Mouse (Mus musculus) embryonic facial prominence, embryonic 12.5 days (tissue): ENCODE data around the gene Lipm. TPM values are rescaled to one million over a fixed set of nuclear protein-coding genes. Genes with fewer than 3 reads are reported as not detected.

Experiments
- ATAC-seq: fragments of 200-750 bp; cut with Nextera tagmentation; 2 replicates; pipeline ENCODE4 v1.8.0; 2017; ENCODE audit not compliant: insufficient number of reproducible peaks, insufficient read depth, low FRiP score, low TSS enrichment
- H3K27ac ChIP-seq: fragments of 300-500 bp; sonication (generic); 2 replicates; pipeline ENCODE4 v1.5.1; 2016; ENCODE audit warnings: mild to moderate bottlenecking
- H3K27me3 ChIP-seq: fragments of 300-500 bp; sonication (generic); 2 replicates; pipeline ENCODE4 v1.6.1; 2016; ENCODE audit warnings: mild to moderate bottlenecking, moderate library complexity
- H3K36me3 ChIP-seq: fragments of 300-500 bp; sonication (generic); 2 replicates; pipeline ENCODE4 v1.6.1; 2016; ENCODE audit warnings: mild to moderate bottlenecking
- H3K4me1 ChIP-seq: fragments of 300-500 bp; sonication (generic); 2 replicates; pipeline ENCODE4 v1.6.1; 2016
- H3K4me2 ChIP-seq: fragments of 300-500 bp; sonication (generic); replicated peaks from 2 replicates; pipeline ENCODE4 v1.6.1; 2016; ENCODE audit warnings: mild to moderate bottlenecking, moderate library complexity
- H3K4me3 ChIP-seq: fragments of 300-500 bp; sonication (generic); 2 replicates; pipeline ENCODE4 v1.5.1; 2016; ENCODE audit warnings: mild to moderate bottlenecking
- H3K9ac ChIP-seq: fragments of 300-500 bp; sonication (generic); 2 replicates; pipeline ENCODE4 v1.6.1; 2016; ENCODE audit warnings: mild to moderate bottlenecking, moderate library complexity
- H3K9me3 ChIP-seq: fragments of 300-500 bp; sonication (generic); 2 replicates; pipeline ENCODE4 v1.6.1; 2016; ENCODE audit warnings: mild to moderate bottlenecking, moderate library complexity
- WGBS: fragments of 180-500 bp; shearing (Covaris S2); methylation state at CpG from one replicate; pipeline ENCODE4 v1.1.7; 2016; 5-methylcytosine and 5-hydroxymethylcytosine counted together
- polyA plus RNA-seq: library from polyadenylated mRNA; unstranded; fragments of >200 nt; fragmentation: Nextera tagmentation; extraction: Ambion mirVana; gene quantifications from 2 replicates; pipeline ENCODE4 v1.2.1, GENCODE M21; 2016

Gene Lipm
- polyA plus RNA-seq: 0.23 and 0.29 TPM in 2 replicates

DNA sequence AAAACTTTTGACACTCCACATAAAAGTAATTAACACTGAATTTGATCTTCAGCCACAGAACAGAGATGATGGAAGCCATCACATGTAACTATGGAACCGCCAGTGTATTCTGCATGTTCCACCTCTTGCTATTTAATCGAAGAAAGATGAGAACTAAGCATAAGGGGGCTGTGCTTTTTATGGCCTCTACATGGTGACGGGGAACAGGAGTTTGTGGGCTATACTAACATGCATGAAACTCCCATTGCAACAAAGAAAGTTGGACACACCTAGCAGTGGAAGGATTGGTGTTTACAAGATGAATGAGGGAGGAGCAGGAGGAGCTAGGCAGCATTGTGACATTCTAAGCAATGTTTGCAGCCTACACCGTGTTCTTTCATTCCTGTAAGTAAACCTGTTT lies at the start of gene Lipm:
Gene Lipm (plus strand): TSS at position 301 of the 400 bp plus-strand sequence.
- H3K36me3 ChIP-seq: no peaks in the 10 kb centered on the region
- H3K9me3 ChIP-seq: no peaks in the 10 kb centered on the region
- H3K27me3 ChIP-seq: no peaks in the 10 kb centered on the region
- no peak for ATAC-seq
- no peak within 1 kb of the TSS for H3K9ac ChIP-seq
- H3K27ac ChIP-seq: no peak within 1 kb of the TSS
- no peak within 1 kb of the TSS for H3K4me2 ChIP-seq
- no peak within 1 kb of the TSS for H3K4me3 ChIP-seq
- WGBS: 82% methylated on average over 4 of the region's 4 CpGs
- H3K4me1 ChIP-seq: no peaks in the 10 kb centered on the region

DNA sequence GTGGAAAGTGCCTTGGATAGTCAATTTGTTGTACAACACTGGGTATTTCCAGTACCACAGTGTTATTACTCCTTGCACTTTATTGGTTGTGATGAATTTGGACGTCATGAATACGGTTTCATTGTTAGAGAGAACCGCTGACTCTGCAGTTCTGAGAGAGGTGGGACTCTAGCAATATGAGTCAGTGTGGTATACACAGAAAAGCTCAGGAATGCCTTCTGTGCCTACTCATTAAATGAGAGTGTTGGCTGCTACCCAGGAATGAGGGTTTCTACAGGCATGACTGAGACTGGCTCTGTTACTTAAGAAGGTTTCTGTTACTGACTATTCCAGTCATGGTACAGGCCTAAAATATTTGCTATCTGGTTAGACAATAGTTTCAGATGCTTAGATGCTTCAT lies 49.2 kb upstream of the Lipm start:
- Histone ChIP-seq H3K4me3 (no peak overlapping the region), H3K27ac (no peak overlapping the region), H3K9me3 (no peaks in the 10 kb centered on the region), H3K4me1 (no peaks in the 10 kb centered on the region), H3K36me3 (no peaks in the 10 kb centered on the region), H3K27me3 (no peaks in the 10 kb centered on the region), H3K4me2 (no peak overlapping the region), H3K9ac (no peak overlapping the region)
- 84% methylated on average over 3 of the region's 3 CpGs for WGBS
- no peak for ATAC-seq

DNA sequence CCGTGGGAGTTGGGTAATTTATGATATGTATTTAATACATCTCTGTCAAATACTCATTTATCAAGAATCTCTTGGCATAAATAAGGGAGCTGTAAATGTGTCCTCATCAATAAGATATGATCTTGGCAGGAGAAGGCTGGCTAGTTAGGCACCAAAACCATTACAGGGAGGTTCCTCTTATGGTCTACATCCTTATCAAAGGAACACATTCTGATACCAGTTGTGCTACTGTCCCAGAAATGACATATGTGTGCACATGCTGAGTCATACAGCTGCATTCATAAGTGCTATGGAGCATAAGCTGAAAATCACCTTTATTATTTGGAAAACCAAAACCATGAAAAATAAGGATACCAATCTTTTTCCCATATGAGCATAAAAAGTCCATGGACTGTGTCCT lies 37.2 kb upstream of the Lipm start:
- Histone ChIP-seq H3K9ac (no peak overlapping the region), H3K36me3 (no peaks in the 10 kb centered on the region), H3K9me3 (no peaks in the 10 kb centered on the region), H3K4me3 (no peak overlapping the region), H3K27ac (no peak overlapping the region), H3K27me3 (no peaks in the 10 kb centered on the region), H3K4me2 (no peak overlapping the region), H3K4me1 (no peaks in the 10 kb centered on the region)
- 62% methylated on average over 1 of the region's 1 CpGs for WGBS
- no peak for ATAC-seq

DNA sequence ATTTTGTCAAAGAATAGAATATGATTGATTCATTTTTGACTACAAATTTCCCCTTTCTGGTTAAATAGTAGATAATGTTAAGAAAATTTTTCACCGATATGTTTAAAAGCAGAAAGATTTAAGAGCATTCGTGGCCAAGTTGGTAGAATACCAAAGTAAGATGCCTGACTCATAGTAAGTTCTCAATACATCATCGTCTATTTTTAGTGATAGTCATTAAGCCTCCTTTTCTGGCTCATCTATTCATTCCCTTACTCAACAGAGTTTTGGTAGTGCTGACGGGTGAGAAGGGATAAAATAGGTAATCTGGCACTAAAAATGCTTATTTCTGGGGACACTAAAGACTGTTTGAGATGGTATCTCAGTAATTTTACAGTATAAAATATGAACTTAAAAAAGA lies 36.7 kb upstream of the Lipm start:
- Histone ChIP-seq H3K27me3 (no peaks in the 10 kb centered on the region), H3K4me3 (no peak overlapping the region), H3K9ac (no peak overlapping the region), H3K4me1 (no peaks in the 10 kb centered on the region), H3K9me3 (no peaks in the 10 kb centered on the region), H3K4me2 (no peak overlapping the region), H3K36me3 (no peaks in the 10 kb centered on the region), H3K27ac (no peak overlapping the region)
- ATAC-seq: no peak
- 87% methylated on average over 4 of the region's 4 CpGs for WGBS

GRCm38 (mm10) chr19:34066779-34067472 lies 33.8 kb upstream of the Lipm start, which contains the start of gene Lipn:
TSS of gene Lipn (plus strand) at chr19:34067358.
- Histone ChIP-seq H3K27me3 (no peaks in the 10 kb centered on the region), H3K9me3 (no peaks in the 10 kb centered on the region), H3K4me2 (no peak within 1 kb of the TSS), H3K9ac (no peak within 1 kb of the TSS), H3K27ac (no peak within 1 kb of the TSS), H3K36me3 (no peaks in the 10 kb centered on the region), H3K4me3 (no peak within 1 kb of the TSS), H3K4me1 (no peaks in the 10 kb centered on the region)
- 86% methylated on average over 9 of the region's 9 CpGs for WGBS
- ATAC-seq: no peak

DNA sequence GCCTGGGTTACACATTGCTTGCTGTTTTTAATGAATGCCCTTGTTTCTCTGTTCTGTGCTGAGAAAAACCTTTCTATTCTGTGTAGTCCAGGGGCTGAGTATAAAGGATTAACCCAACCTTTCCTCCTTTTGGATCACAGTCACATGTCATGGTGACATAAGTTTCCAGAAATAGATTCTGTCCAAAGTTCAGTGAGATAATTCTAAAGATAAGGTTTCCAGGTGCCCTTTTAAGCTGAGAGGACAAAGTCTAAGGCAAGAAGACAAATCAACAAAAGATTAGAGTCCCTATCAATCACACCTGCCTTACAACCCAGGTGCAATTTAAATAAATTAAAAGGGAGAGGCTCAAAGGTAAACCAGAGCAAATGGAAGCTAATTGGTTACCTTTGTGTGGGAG lies 26.5 kb upstream of the Lipm start:
- no peak for ATAC-seq
- H3K27me3 ChIP-seq: no peaks in the 10 kb centered on the region

DNA sequence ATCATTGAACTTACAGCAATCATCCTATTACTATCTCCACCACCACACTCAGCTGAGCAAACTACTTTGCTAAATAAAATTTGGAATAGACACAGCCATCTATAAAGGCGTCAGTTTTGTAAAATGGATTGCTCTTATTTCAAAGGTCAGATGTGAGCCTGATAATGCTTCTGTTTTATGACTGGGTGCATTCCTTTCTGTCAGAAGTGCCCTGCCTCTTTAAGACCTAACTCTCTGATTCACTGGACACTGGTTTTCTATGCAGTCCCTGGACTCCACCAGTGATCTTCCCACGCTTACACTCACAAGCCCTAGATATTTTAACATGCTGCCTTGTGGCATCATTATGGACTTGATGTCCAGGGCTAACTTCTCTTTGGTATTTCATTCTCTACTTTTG lies 22.6 kb upstream of the Lipm start:
- 83% methylated on average over 2 of the region's 2 CpGs for WGBS
- no peak for ATAC-seq
- H3K9ac ChIP-seq: no peak overlapping the region
- no peak overlapping the region for H3K27ac ChIP-seq
- no peaks in the 10 kb centered on the region for H3K4me1 ChIP-seq
- no peak overlapping the region for H3K4me3 ChIP-seq
- no peaks in the 10 kb centered on the region for H3K27me3 ChIP-seq
- H3K9me3 ChIP-seq: no peaks in the 10 kb centered on the region
- H3K36me3 ChIP-seq: no peaks in the 10 kb centered on the region
- H3K4me2 ChIP-seq: no peak overlapping the region

More for the DNA sequence above, 26.5 kb upstream of the Lipm start:
- Histone ChIP-seq H3K4me1 (no peaks in the 10 kb centered on the region), H3K4me3 (no peak overlapping the region), H3K4me2 (no peak overlapping the region), H3K27ac (no peak overlapping the region), H3K36me3 (no peaks in the 10 kb centered on the region), H3K9me3 (no peaks in the 10 kb centered on the region), H3K9ac (no peak overlapping the region)

DNA sequence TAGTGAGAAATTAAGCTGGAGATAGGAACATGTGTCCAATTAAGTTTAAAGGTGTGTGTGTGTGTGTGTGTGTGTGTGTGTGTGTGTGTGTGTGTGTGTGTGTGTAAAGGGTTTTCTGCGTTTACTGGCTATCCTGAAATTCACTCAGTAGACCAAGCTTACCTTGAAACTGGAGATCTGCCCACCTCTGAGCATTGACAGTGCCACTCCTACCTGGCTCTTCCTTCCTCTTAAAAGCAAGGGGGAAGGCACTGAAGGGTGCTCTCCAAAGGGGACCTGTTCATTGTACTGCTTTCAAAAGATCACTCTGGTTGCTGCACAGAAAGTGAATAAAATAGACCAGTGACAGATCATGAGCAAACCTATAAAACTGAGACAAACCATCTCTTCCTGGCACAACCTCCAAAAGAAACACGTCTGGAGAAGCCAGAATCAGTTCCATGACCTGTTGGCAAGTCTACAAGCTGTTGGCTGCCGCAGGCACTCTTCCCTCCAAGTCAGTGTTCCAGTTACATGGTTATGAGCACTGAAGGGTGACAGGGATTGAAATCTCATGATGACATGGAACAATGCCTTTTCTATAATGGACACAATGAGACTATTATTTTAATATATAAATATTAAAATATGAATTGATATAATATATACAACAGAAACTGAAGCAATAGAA lies 11.6 kb upstream of the Lipm start:
- no peak for ATAC-seq
- no peak overlapping the region for H3K9ac ChIP-seq
- H3K9me3 ChIP-seq: no peaks in the 10 kb centered on the region
- no peaks in the 10 kb centered on the region for H3K36me3 ChIP-seq
- no peak overlapping the region for H3K27ac ChIP-seq
- H3K4me3 ChIP-seq: no peak overlapping the region
- 81% methylated on average over 3 of the region's 3 CpGs for WGBS
- H3K4me2 ChIP-seq: no peak overlapping the region
- no peaks in the 10 kb centered on the region for H3K27me3 ChIP-seq
- no peaks in the 10 kb centered on the region for H3K4me1 ChIP-seq

GRCm38 (mm10) chr19:34095381-34095780 lies 5.4 kb upstream of the Lipm start:
- Histone ChIP-seq H3K4me2 (no peak overlapping the region), H3K4me1 (no peaks in the 10 kb centered on the region), H3K9ac (no peak overlapping the region), H3K36me3 (no peaks in the 10 kb centered on the region), H3K27me3 (no peaks in the 10 kb centered on the region), H3K27ac (no peak overlapping the region), H3K4me3 (no peak overlapping the region), H3K9me3 (no peaks in the 10 kb centered on the region)
- 77% methylated on average over 5 of the region's 5 CpGs for WGBS
- ATAC-seq: no peak

GRCm38 (mm10) chr19:34096228-34096627 lies 4.5 kb upstream of the Lipm start:
- Histone ChIP-seq H3K27me3 (no peaks in the 10 kb centered on the region), H3K9me3 (no peaks in the 10 kb centered on the region), H3K4me3 (no peak overlapping the region), H3K4me1 (no peaks in the 10 kb centered on the region), H3K4me2 (no peak overlapping the region), H3K36me3 (no peaks in the 10 kb centered on the region), H3K27ac (no peak overlapping the region), H3K9ac (no peak overlapping the region)
- WGBS: 65% methylated on average over 1 of the region's 1 CpGs
- no peak for ATAC-seq

DNA sequence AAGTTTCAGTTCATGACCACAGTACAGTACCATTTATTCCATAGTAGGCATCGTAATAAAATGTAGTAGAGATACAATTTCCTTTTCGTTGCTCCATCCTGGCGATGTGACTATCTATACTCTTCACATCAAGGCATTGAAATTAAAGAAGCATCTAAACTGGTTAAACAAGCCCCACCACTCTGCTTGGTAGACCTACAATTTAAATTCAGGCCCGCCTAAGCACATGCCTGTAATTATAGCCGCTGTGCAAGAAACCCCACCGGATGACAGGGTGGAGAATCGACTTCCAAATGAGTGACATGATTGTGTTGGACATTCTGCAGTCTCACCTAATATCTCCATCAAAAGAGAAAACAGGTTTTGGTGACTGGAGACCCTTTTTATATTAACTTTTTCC lies 1.2 kb downstream of the Lipm start:
- WGBS: 63% methylated on average over 7 of the region's 7 CpGs
- no peak for ATAC-seq
- no peak overlapping the region for H3K4me2 ChIP-seq

DNA sequence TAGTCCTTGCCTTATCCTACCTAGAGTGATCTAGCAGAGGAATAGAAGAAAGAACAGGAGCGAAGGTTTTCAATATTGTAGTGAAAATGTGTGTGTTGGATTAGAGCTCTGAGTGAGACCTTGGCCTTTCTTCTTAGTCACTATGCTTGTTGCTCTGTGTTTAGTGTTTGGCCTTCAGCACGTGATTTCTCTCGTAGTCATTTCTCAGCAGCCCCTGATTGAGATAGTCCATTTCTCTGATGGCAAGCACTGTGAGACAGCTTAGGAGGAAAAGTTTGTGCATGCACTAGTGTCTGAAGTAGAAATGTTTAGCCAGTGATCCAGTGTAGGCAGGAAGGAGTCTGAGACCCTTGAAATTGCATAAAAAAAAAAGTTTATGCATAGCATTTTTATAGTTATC lies 4.1 kb downstream of the Lipm start:
- Histone ChIP-seq H3K4me2 (no peak overlapping the region), H3K4me3 (no peak overlapping the region), H3K27me3 (no peaks in the 10 kb centered on the region), H3K4me1 (no peaks in the 10 kb centered on the region), H3K9ac (no peak overlapping the region), H3K36me3 (no peaks in the 10 kb centered on the region), H3K9me3 (no peaks in the 10 kb centered on the region), H3K27ac (no peak overlapping the region)
- ATAC-seq: no peak
- whole genome bisulfite sequencing: 87% methylated on average over 3 of the region's 3 CpGs

More for the DNA sequence above, 1.2 kb downstream of the Lipm start:
- Histone ChIP-seq H3K4me3 (no peak overlapping the region), H3K27ac (no peak overlapping the region), H3K4me1 (no peaks in the 10 kb centered on the region), H3K36me3 (no peaks in the 10 kb centered on the region), H3K9me3 (no peaks in the 10 kb centered on the region), H3K27me3 (no peaks in the 10 kb centered on the region), H3K9ac (no peak overlapping the region)
